Mouse (Mus musculus) neural tube, embryonic 15.5 days (tissue): ENCODE data around the gene Acvr1b. TPM values are rescaled to one million over a fixed set of nuclear protein-coding genes. Genes with fewer than 3 reads are reported as not detected.

ENCODE experiments used
- ATAC-seq: fragments of 200-750 bp; cut with Nextera tagmentation; 2 replicates; pipeline ENCODE4 v1.8.0; 2017; ENCODE audit warnings: mild to moderate bottlenecking, moderate TSS enrichment, moderate library complexity; ENCODE audit not compliant: low FRiP score
- H3K27ac ChIP-seq: fragments of 300-500 bp; sonication (generic); replicated peaks from 2 replicates; pipeline ENCODE4 v1.5.1; 2015; ENCODE audit warnings: mild to moderate bottlenecking, inconsistent platforms
- H3K27me3 ChIP-seq: fragments of 300-500 bp; sonication (generic); replicated peaks from 2 replicates; pipeline ENCODE4 v1.6.1; 2015; ENCODE audit warnings: inconsistent platforms
- H3K36me3 ChIP-seq: fragments of 300-500 bp; sonication (generic); 2 replicates; pipeline ENCODE4 v1.6.1; 2015; ENCODE audit warnings: inconsistent platforms
- H3K4me1 ChIP-seq: fragments of 300-500 bp; sonication (generic); 2 replicates; pipeline ENCODE4 v1.6.1; 2015; ENCODE audit warnings: inconsistent platforms
- H3K4me2 ChIP-seq: fragments of 300-500 bp; sonication (generic); 2 replicates; pipeline ENCODE4 v1.6.1; 2015; ENCODE audit warnings: inconsistent platforms, mild to moderate bottlenecking, moderate library complexity
- H3K4me3 ChIP-seq: fragments of 300-500 bp; sonication (generic); replicated peaks from 2 replicates; pipeline ENCODE4 v1.5.1; 2015; ENCODE audit warnings: mild to moderate bottlenecking, inconsistent platforms
- H3K9ac ChIP-seq: fragments of 300-500 bp; sonication (generic); replicated peaks from 2 replicates; pipeline ENCODE4 v1.6.1; 2015; ENCODE audit warnings: mild to moderate bottlenecking, inconsistent platforms
- H3K9me3 ChIP-seq: fragments of 300-500 bp; sonication (generic); replicated peaks from 2 replicates; pipeline ENCODE4 v1.6.1; 2016; ENCODE audit warnings: inconsistent platforms
- WGBS: fragments of 180-500 bp; shearing (Covaris S2); methylation state at CpG from one replicate; pipeline ENCODE4 v1.1.7; 2015; ENCODE audit warnings: mixed read lengths; 5-methylcytosine and 5-hydroxymethylcytosine counted together
- polyA plus RNA-seq: library from polyadenylated mRNA; unstranded; fragments of >200 nt; fragmentation: Nextera tagmentation; extraction: Ambion mirVana; gene quantifications from 2 replicates; pipeline ENCODE4 v1.2.1, GENCODE M21; 2015

Gene Acvr1b
- polyA plus RNA-seq, 1 experiment from 2014 or later = 23.1 TPM

DNA sequence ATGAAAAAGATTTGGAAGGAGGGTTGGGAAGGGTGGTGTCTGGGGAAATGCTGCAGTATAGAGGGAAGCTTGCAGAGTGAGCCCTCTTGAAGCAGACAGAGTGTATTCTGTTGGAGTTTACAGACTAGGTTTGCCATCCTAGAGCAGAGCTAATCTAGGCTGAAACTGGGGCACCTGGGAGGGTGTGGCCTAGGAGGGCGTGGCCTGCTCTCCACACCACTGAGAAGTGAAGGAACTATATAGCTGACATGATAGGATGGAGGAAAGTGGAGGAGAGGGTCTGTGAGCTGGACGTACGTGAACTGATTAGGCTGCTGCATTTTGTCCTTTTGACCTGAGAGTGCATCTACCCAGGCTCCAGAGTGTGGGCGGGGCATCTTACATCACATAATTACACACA is 29.8 kb downstream of the Acvr1b start:
- Histone ChIP-seq H3K27ac (no peak overlapping the region), H3K36me3 (peaks cover 91% of the 10 kb centered on the region), H3K27me3 (no peaks in the 10 kb centered on the region), H3K4me3 (no peak overlapping the region), H3K9ac (no peak overlapping the region), H3K4me1 (no peaks in the 10 kb centered on the region), H3K9me3 (no peaks in the 10 kb centered on the region), H3K4me2 (no peak overlapping the region)
- WGBS = 83% methylated on average over 4 of the region's 4 CpGs
- no peak for ATAC-seq

DNA sequence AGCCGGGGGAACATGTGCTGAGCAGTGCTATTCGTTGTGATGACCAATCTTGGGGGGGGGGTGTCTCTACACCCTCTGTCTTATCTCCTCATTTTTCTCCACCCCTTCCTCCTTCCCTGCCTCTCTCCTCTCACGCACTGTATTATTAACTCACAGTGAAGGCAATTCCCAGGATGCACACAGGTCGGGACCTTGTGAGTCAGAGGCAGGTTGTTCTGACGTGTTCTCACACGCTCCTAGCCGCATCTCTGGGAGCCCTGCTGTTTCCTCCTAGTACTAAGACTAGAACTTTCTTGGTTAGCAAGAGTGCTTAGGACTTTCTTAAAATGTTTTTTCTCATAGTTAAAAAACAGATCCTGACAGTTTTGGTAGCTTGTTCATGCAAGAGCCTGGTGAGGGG is 30.9 kb downstream of the Acvr1b start:
- no peaks in the 10 kb centered on the region for H3K27me3 ChIP-seq
- no peaks in the 10 kb centered on the region for H3K4me1 ChIP-seq
- no peak overlapping the region for H3K27ac ChIP-seq
- H3K4me2 ChIP-seq = no peak overlapping the region
- no peak overlapping the region for H3K4me3 ChIP-seq
- WGBS = 87% methylated on average over 7 of the region's 7 CpGs
- ATAC-seq = no peak
- peaks cover 93% of the 10 kb centered on the region for H3K36me3 ChIP-seq
- no peak overlapping the region for H3K9ac ChIP-seq
- no peaks in the 10 kb centered on the region for H3K9me3 ChIP-seq

DNA sequence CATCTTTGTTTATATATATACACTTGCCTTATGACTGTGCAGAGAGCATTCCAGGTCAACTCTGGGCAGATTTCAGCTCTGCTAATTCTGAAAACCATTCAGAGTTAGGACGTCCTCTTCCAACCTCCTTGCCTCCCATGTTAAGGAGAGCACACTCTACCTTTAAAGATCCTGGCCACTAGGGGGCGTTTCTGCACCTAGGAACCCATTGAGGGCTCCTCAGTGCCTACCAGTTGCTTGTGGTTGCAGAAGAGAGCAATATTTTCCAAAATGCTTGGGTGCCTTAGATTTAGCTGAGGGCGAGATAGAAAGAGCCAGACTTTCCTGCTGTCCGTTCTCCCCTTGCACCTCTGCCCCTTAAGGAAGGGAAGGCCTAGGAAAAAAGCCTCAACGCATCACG is 36.4 kb downstream of the Acvr1b start:
- no peaks in the 10 kb centered on the region for H3K4me1 ChIP-seq
- no peak for ATAC-seq
- no peak overlapping the region for H3K4me2 ChIP-seq
- H3K27me3 ChIP-seq = no peaks in the 10 kb centered on the region
- peaks cover 69% of the 10 kb centered on the region for H3K36me3 ChIP-seq
- 66% methylated on average over 6 of the region's 6 CpGs for WGBS
- no peaks in the 10 kb centered on the region for H3K9me3 ChIP-seq
- H3K27ac ChIP-seq = no peak overlapping the region
- no peak overlapping the region for H3K9ac ChIP-seq
- H3K4me3 ChIP-seq = no peak overlapping the region

DNA sequence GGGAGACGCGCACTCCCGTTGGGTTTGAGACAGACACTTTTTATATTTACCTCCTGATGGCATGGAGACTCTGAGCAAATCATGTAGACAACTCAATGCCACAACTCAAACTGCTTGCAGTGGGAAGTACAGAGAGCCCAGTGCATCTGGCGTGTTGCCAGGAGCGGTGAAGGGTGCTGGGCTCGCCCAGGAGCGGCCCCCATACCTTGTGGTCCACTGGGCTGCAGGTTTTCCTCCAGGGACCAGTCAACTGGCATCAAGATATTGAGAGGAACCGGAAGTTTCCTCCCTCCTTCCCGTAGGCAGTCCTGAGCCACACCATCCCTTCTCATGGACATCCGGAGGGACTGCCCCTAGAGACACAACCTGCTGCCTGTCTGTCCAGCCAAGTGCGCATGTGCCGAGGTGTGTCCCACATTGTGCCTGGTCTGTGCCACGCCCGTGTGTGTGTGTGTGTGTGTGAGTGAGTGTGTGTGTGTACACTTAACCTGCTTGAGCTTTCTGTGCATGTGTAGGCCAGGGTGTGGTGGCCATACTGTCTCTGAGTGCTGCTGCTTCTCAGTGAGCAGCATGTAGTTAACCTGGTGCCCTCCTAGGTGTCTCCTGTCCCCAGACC is 37.2 kb downstream of the Acvr1b start:
- H3K27ac ChIP-seq = no peak overlapping the region
- H3K4me3 ChIP-seq = no peak overlapping the region
- no peaks in the 10 kb centered on the region for H3K27me3 ChIP-seq
- H3K36me3 ChIP-seq = peaks cover 65% of the 10 kb centered on the region
- 89% methylated on average over 14 of the region's 14 CpGs for WGBS
- no peak overlapping the region for H3K4me2 ChIP-seq
- no peaks in the 10 kb centered on the region for H3K9me3 ChIP-seq
- H3K9ac ChIP-seq = no peak overlapping the region
- H3K4me1 ChIP-seq = no peaks in the 10 kb centered on the region
- ATAC-seq = no peak

DNA sequence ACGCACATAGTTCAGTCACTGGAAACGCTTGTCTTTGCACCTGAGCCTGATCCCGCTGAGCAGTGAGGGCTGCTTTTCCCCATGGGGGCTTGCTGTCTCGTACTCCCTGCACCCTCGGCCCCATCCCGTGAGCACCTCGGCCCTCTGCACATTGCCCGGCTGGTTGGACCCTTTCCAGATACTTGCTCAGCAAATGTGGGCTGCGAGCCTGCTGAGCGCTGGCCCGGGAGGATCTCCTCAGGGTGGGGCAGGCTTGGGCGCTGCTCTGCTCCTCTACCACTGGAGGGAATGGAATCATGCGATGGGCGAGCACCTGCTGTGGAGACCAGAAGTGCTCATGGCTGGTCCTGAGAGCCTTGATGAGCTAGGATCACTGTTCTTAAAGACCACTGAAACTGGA is 38.6 kb downstream of the Acvr1b start:
- H3K27ac ChIP-seq = no peak overlapping the region
- H3K27me3 ChIP-seq = no peaks in the 10 kb centered on the region
- H3K4me1 ChIP-seq = no peaks in the 10 kb centered on the region
- WGBS = 75% methylated on average over 14 of the region's 14 CpGs
- no peak overlapping the region for H3K4me3 ChIP-seq
- ATAC-seq = no peak
- H3K36me3 ChIP-seq = peaks cover 52% of the 10 kb centered on the region
- no peaks in the 10 kb centered on the region for H3K9me3 ChIP-seq
- H3K9ac ChIP-seq = no peak overlapping the region
- H3K4me2 ChIP-seq = no peak overlapping the region

DNA sequence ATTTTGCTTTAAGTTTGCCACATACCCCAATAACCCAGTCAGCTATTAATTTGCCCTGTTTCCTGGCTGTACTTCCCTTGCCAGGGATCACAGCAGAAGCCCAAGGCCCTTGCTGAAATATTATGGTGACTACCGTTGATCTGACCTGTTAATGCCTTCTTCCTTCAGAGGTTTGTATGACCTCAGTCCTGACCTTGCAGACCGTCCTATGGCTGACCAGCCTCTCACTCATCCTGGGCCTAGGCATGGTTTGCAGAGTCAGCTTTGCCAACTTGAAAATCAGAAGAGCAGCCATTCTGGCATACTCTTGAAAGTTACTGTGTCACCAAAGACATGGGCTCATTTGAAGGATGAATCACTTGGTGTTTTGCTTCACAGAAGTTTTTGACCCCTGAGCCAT is 41.3 kb downstream of the Acvr1b start:
- H3K9ac ChIP-seq = no peak overlapping the region
- no peak overlapping the region for H3K4me3 ChIP-seq
- no peak overlapping the region for H3K27ac ChIP-seq
- H3K4me2 ChIP-seq = no peak overlapping the region
- no peaks in the 10 kb centered on the region for H3K9me3 ChIP-seq
- H3K27me3 ChIP-seq = no peaks in the 10 kb centered on the region
- H3K36me3 ChIP-seq = peaks cover 31% of the 10 kb centered on the region
- ATAC-seq = no peak
- WGBS = 80% methylated on average over 2 of the region's 2 CpGs
- H3K4me1 ChIP-seq = no peaks in the 10 kb centered on the region

DNA sequence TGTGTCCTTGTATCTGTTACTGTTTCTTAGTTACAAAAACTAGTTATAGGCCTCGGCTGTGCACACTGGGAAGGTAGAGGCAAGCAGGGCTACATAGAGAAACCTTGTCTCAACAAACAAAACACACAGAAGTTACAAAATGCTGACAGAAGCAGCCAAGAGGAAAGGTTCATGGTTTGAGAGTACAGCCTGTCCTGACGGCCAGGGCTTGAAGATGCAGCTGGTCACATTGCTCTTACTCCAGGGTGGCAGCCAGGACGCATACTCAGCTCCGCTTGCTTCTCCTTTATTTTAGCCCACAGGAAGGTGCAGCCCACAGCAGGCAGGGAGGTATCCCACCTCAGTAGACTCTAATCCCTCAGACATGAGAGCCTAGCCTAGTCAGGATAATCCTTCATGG is 42.2 kb downstream of the Acvr1b start:
- Histone ChIP-seq H3K9ac (no peak overlapping the region), H3K4me1 (0 out of 2 replicates have a peak, but pooled peaks cover 3% of the 10 kb centered on the region), H3K4me3 (no peak overlapping the region), H3K9me3 (no peaks in the 10 kb centered on the region), H3K27me3 (no peaks in the 10 kb centered on the region), H3K36me3 (peaks cover 23% of the 10 kb centered on the region), H3K4me2 (no peak overlapping the region), H3K27ac (no peak overlapping the region)
- 85% methylated on average over 4 of the region's 4 CpGs for WGBS
- no peak for ATAC-seq

DNA sequence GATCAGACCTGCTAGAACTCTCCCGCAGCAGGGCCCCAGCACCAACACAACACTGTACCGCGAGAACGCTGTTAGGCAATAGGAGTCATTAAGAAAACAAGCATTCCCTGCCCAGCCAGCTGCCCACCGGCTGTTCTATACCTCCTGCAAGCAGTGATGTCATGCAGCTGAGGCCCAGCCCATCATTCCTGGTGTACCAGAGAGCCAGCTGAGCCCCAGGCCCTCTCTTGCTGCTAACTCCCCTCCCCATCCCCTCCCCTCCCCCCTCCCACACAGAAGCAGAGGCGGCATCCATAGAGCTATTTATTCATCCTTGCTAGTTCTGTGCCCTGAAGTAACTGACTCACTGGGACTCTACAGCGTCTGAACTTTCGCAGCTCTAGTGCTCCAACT is 47.0 kb downstream of the Acvr1b start:
- Histone ChIP-seq H3K4me1 (peaks cover 40% of the 10 kb centered on the region), H3K9ac (no peak overlapping the region), H3K27me3 (0 out of 2 replicates have a peak, but pooled peaks cover 1% of the 10 kb centered on the region), H3K4me2 (peak overlapping the region; percentile 47; the same call in 1 of the 2 replicates), H3K27ac (no peak overlapping the region), H3K9me3 (no peaks in the 10 kb centered on the region), H3K36me3 (no peaks in the 10 kb centered on the region), H3K4me3 (no peak overlapping the region)
- 8% methylated on average over 8 of the region's 8 CpGs for WGBS
- ATAC-seq = peak; percentile 14; the same call in 1 of the 2 replicates

DNA sequence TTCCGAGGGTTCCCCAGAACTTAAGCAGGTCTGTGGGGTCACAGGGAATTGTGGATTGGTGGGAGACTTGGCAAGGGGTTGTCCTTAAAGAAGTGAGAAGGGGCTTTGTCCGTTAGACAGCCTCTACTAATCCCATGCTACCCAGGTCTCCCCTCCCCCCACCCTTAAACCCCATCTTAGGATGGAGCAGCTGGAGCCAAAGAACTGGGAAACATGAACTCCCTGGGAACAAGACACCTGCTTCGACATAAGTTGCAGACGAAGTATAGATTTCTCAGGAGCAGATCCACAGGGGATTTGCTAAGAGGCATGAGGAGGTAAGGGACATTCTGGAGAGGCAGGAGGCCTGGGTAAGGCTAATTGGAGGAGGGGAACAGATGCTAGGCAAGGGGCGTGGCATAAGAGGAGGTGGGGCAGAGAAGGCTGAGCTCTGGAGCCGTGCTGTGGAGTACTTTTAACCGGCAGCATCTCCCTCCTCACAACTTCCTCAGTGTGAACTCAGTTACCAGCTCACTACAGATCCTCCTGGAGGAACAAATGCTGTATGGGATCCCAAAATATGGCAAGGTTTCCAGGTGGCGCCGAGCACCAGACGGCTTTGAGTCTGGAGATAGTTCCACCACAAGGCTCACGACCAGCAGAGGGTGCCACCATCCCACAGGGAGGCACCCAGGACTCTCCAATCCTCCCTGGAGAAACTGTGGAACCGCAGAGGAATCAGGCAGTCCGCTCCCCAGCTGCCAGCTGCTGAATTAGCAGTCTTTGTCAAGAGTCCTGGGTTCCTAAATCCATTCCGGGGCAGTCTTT is 47.6 kb downstream of the Acvr1b start:
- WGBS = 4% methylated on average over 14 of the region's 14 CpGs
- Histone ChIP-seq H3K36me3 (no peaks in the 10 kb centered on the region), H3K27me3 (0 out of 2 replicates have a peak, but pooled peaks cover 5% of the 10 kb centered on the region), H3K4me1 (peaks cover 40% of the 10 kb centered on the region), H3K4me2 (peak overlapping the region; percentile 47), H3K27ac (0 out of 2 replicates have a peak overlapping the region, but pooled peaks have one; percentile 24), H3K9ac (no peak overlapping the region), H3K9me3 (no peaks in the 10 kb centered on the region), H3K4me3 (no peak overlapping the region)
- ATAC-seq = no peak

DNA sequence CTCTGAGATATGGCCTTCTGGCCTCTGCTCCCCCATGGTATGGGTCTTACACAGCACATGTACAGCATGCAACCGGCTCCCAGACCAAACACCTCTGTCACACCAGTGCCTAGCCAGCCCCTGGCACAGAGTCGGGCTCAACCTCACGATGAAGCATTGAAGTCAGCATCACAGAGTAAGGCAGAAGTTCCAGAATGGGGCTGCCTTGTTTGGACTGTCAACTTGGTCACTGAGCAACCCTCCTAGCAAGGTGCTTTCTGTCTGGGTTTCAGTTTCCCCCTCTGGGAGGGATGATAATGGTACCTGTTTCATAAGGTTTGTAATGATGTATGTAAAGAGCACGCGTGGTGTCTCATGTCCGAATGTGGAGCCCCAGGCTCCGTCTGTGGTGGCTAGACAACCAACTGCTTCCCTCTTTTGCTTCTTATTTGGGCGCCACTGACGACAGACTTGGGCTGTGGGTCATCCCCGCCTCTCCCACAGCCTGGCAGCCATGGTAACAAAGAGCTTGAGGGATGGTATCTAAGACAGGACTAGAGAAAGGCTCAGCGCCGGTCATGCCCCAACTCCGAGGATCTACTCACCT is 49.1 kb downstream of the Acvr1b start:
- 0 out of 2 replicates have a peak, but pooled peaks cover 5% of the 10 kb centered on the region for H3K27me3 ChIP-seq
- 40% methylated on average over 13 of the region's 13 CpGs for WGBS
- H3K4me3 ChIP-seq = peak overlapping the region; percentile 61; the same call in 1 of the 2 replicates
- peak overlapping the region; percentile 98 for H3K4me2 ChIP-seq
- ATAC-seq = no peak
- H3K36me3 ChIP-seq = no peaks in the 10 kb centered on the region
- no peak overlapping the region for H3K27ac ChIP-seq
- no peaks in the 10 kb centered on the region for H3K9me3 ChIP-seq
- H3K9ac ChIP-seq = 0 out of 2 replicates have a peak overlapping the region, but pooled peaks have one; percentile 14
- peaks cover 41% of the 10 kb centered on the region for H3K4me1 ChIP-seq

DNA sequence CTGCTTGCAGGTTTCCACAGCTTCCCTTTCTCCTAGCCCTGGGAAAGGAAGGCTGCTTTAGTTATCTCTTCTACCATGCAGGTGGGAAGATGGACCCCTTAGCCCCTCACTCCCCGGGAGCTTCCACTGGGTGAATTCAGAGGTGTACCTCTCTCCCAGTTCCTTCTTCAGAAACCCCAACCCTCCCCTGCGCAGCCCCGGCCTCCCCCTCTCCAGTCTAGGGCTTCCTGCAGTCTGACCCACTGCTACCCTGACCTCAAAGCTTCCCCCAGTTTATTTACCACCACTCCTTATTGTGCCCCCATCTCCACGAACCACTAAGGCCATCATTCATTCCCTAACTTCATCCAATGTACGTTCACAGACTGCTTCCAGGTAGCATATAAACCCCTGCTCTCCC is 49.7 kb downstream of the Acvr1b start:
- Histone ChIP-seq H3K27ac (no peak overlapping the region), H3K27me3 (0 out of 2 replicates have a peak, but pooled peaks cover 5% of the 10 kb centered on the region), H3K4me2 (peak overlapping the region; percentile 98), H3K36me3 (no peaks in the 10 kb centered on the region), H3K9ac (peak overlapping the region; percentile 63), H3K4me3 (peak overlapping the region; percentile 61), H3K4me1 (peaks cover 47% of the 10 kb centered on the region), H3K9me3 (no peaks in the 10 kb centered on the region)
- ATAC-seq = peak; percentile 11; the same call in 1 of the 2 replicates
- 9% methylated on average over 5 of the region's 5 CpGs for WGBS
